Mouse (Mus musculus): ENCODE results near the gene Arrb2. TPM values are rescaled to one million over a fixed set of nuclear protein-coding genes. Genes with fewer than 3 reads are reported as not detected.

The Arrb2 gene
- polyA plus RNA-seq, 1 experiment from 2014 or later = 21.4 TPM

GRCm38 (mm10) chr11:70435476-70435875 lies 3.0 kb downstream of the Arrb2 start:
- Histone ChIP-seq H3K27me3 (ENCODE audit: control insufficient read depth, insufficient read depth, low read length) (no peaks in the 10 kb centered on the region), H3K4me1 (ENCODE audit: control insufficient read depth, insufficient read depth, low read length) (peaks cover 5% of the 10 kb centered on the region; the same call in 1 of the 2 replicates), H3K4me2 (ENCODE audit: low read depth, low read length) (no peak overlapping the region), H3K9ac (replicated peaks; ENCODE audit: low read length) (no peak overlapping the region), H3K36me3 (replicated peaks; ENCODE audit: control insufficient read depth, insufficient read depth, low read depth, low read length) (no peaks in the 10 kb centered on the region), H3K27ac (replicated peaks; ENCODE audit: low read depth, low read length) (no peak overlapping the region), H3K9me3 (replicated peaks; ENCODE audit: control insufficient read depth, low read length) (no peaks in the 10 kb centered on the region), H3K4me3 (ENCODE audit: low read depth, low read length) (no peak overlapping the region)
- 77% methylated on average over 5 of the region's 5 CpGs for WGBS
- no peak for DNase-seq (ENCODE audit: low spot score)
- ATAC-seq (replicated peaks; ENCODE audit: insufficient number of reproducible peaks, low FRiP score, low TSS enrichment, low read depth) = no peak

- Histone ChIP-seq H3K4me2 (ENCODE audit: low read depth, low read length) (no peak overlapping the region), H3K36me3 (replicated peaks; ENCODE audit: control insufficient read depth, insufficient read depth, low read depth, low read length) (no peaks in the 10 kb centered on the region), H3K9ac (replicated peaks; ENCODE audit: low read length) (no peak overlapping the region), H3K4me1 (ENCODE audit: control insufficient read depth, insufficient read depth, low read length) (peaks cover 5% of the 10 kb centered on the region; the same call in 1 of the 2 replicates), H3K9me3 (replicated peaks; ENCODE audit: control insufficient read depth, low read length) (no peaks in the 10 kb centered on the region), H3K4me3 (ENCODE audit: low read depth, low read length) (no peak overlapping the region), H3K27me3 (ENCODE audit: control insufficient read depth, insufficient read depth, low read length) (no peaks in the 10 kb centered on the region), H3K27ac (replicated peaks; ENCODE audit: low read depth, low read length) (no peak overlapping the region)
- ATAC-seq (replicated peaks; ENCODE audit: insufficient number of reproducible peaks, low FRiP score, low TSS enrichment, low read depth) (no peak), DNase-seq (ENCODE audit: low spot score) (no peak)
- WGBS = 88% methylated on average over 6 of the region's 6 CpGs
These were observed 5.0 kb downstream of the Arrb2 start for GRCm38 (mm10) chr11:70437426-70437825.

GRCm38 (mm10) chr11:70438728-70439374 lies 6.4 kb downstream of the Arrb2 start:
- ATAC-seq (replicated peaks; ENCODE audit: insufficient number of reproducible peaks, low FRiP score, low TSS enrichment, low read depth) = no peak
- no peak overlapping the region for H3K4me3 ChIP-seq (ENCODE audit: low read depth, low read length)
- no peaks in the 10 kb centered on the region for H3K9me3 ChIP-seq (replicated peaks; ENCODE audit: control insufficient read depth, low read length)
- H3K27ac ChIP-seq (replicated peaks; ENCODE audit: low read depth, low read length) = no peak overlapping the region
- no peak overlapping the region for H3K9ac ChIP-seq (replicated peaks; ENCODE audit: low read length)
- WGBS = 89% methylated on average over 7 of the region's 7 CpGs
- no peak overlapping the region for H3K4me2 ChIP-seq (ENCODE audit: low read depth, low read length)
- H3K27me3 ChIP-seq (ENCODE audit: control insufficient read depth, insufficient read depth, low read length) = no peaks in the 10 kb centered on the region
- no peaks in the 10 kb centered on the region for H3K36me3 ChIP-seq (replicated peaks; ENCODE audit: control insufficient read depth, insufficient read depth, low read depth, low read length)
- DNase-seq (ENCODE audit: low spot score) = no peak
- no peaks in the 10 kb centered on the region for H3K4me1 ChIP-seq (ENCODE audit: control insufficient read depth, insufficient read depth, low read length)

DNA sequence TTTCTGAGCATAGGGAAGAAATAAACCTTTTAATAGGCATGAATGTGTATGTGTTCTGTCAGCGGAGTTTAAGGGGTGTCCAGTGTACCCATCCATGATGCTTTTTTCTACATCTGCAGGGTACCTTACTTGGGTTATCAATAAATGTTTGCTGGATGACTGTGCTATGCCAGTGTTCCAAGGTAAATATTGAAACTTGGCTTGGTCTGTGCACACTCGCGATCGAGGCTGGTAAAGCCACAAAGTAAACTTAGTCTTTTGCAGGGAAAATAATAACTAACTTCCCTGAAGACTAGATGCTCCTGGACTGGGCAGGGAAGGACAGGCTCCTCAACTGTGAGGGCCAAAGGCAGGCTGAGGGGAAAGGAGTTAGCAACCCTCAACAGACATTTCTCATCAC lies 8.2 kb downstream of the Arrb2 start:
- no peak overlapping the region for H3K9ac ChIP-seq (replicated peaks; ENCODE audit: low read length)
- no peak for ATAC-seq (replicated peaks; ENCODE audit: insufficient number of reproducible peaks, low FRiP score, low TSS enrichment, low read depth)
- no peak overlapping the region for H3K27ac ChIP-seq (replicated peaks; ENCODE audit: low read depth, low read length)
- no peaks in the 10 kb centered on the region for H3K9me3 ChIP-seq (replicated peaks; ENCODE audit: control insufficient read depth, low read length)
- H3K4me3 ChIP-seq (ENCODE audit: low read depth, low read length) = no peak overlapping the region
- no peak overlapping the region for H3K4me2 ChIP-seq (ENCODE audit: low read depth, low read length)
- no peaks in the 10 kb centered on the region for H3K27me3 ChIP-seq (ENCODE audit: control insufficient read depth, insufficient read depth, low read length)
- H3K36me3 ChIP-seq (replicated peaks; ENCODE audit: control insufficient read depth, insufficient read depth, low read depth, low read length) = no peaks in the 10 kb centered on the region
- 93% methylated on average over 4 of the region's 4 CpGs for whole genome bisulfite sequencing
- DNase-seq (ENCODE audit: low spot score) = no peak
- no peaks in the 10 kb centered on the region for H3K4me1 ChIP-seq (ENCODE audit: control insufficient read depth, insufficient read depth, low read length)

DNA sequence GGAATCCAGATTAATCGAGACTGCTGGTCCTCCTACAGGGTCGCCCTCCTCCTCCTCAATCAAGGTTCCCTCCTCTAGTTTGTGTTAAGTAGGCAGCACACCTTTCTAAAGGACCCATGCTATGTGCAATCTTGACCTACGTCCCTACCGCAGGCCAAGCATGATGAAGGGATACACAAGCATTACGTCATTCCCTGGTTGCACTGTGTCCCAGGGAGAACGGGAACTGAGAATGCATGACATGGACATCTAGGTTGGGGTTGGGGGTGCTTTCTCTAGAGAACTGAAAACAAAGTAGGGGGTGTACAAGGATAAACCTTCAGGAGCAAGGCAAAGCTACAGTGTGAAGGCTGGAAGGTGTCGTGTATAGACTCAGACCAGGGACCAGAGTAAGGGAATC lies 9.4 kb downstream of the Arrb2 start:
- Histone ChIP-seq H3K9me3 (replicated peaks; ENCODE audit: control insufficient read depth, low read length) (no peaks in the 10 kb centered on the region), H3K4me3 (ENCODE audit: low read depth, low read length) (no peak overlapping the region), H3K27me3 (ENCODE audit: control insufficient read depth, insufficient read depth, low read length) (no peaks in the 10 kb centered on the region), H3K9ac (replicated peaks; ENCODE audit: low read length) (no peak overlapping the region), H3K27ac (replicated peaks; ENCODE audit: low read depth, low read length) (no peak overlapping the region), H3K4me2 (ENCODE audit: low read depth, low read length) (no peak overlapping the region), H3K36me3 (replicated peaks; ENCODE audit: control insufficient read depth, insufficient read depth, low read depth, low read length) (no peaks in the 10 kb centered on the region), H3K4me1 (ENCODE audit: control insufficient read depth, insufficient read depth, low read length) (no peaks in the 10 kb centered on the region)
- ATAC-seq (replicated peaks; ENCODE audit: insufficient number of reproducible peaks, low FRiP score, low TSS enrichment, low read depth) = no peak
- DNase-seq (ENCODE audit: low spot score) = no peak
- WGBS = 94% methylated on average over 7 of the region's 7 CpGs

- Histone ChIP-seq H3K36me3 (replicated peaks; ENCODE audit: control insufficient read depth, insufficient read depth, low read depth, low read length) (no peaks in the 10 kb centered on the region), H3K9me3 (replicated peaks; ENCODE audit: control insufficient read depth, low read length) (no peaks in the 10 kb centered on the region), H3K4me3 (ENCODE audit: low read depth, low read length) (no peak overlapping the region), H3K9ac (replicated peaks; ENCODE audit: low read length) (no peak overlapping the region), H3K4me2 (ENCODE audit: low read depth, low read length) (no peak overlapping the region), H3K27ac (replicated peaks; ENCODE audit: low read depth, low read length) (no peak overlapping the region), H3K27me3 (ENCODE audit: control insufficient read depth, insufficient read depth, low read length) (no peaks in the 10 kb centered on the region), H3K4me1 (ENCODE audit: control insufficient read depth, insufficient read depth, low read length) (no peaks in the 10 kb centered on the region)
- ATAC-seq (replicated peaks; ENCODE audit: insufficient number of reproducible peaks, low FRiP score, low TSS enrichment, low read depth) = no peak
- 91% methylated on average over 3 of the region's 3 CpGs for WGBS
- DNase-seq (ENCODE audit: low spot score) = no peak
These were observed 11.5 kb downstream of the Arrb2 start for GRCm38 (mm10) chr11:70443964-70444363.

- DNase-seq (ENCODE audit: low spot score) (no peak), ATAC-seq (replicated peaks; ENCODE audit: insufficient number of reproducible peaks, low FRiP score, low TSS enrichment, low read depth) (no peak)
- whole genome bisulfite sequencing = 79% methylated on average over 6 of the region's 6 CpGs
- no peak overlapping the region for H3K4me2 ChIP-seq (ENCODE audit: low read depth, low read length)
- no peak overlapping the region for H3K27ac ChIP-seq (replicated peaks; ENCODE audit: low read depth, low read length)
- no peaks in the 10 kb centered on the region for H3K9me3 ChIP-seq (replicated peaks; ENCODE audit: control insufficient read depth, low read length)
- no peaks in the 10 kb centered on the region for H3K36me3 ChIP-seq (replicated peaks; ENCODE audit: control insufficient read depth, insufficient read depth, low read depth, low read length)
- H3K9ac ChIP-seq (replicated peaks; ENCODE audit: low read length) = no peak overlapping the region
- H3K27me3 ChIP-seq (ENCODE audit: control insufficient read depth, insufficient read depth, low read length) = no peaks in the 10 kb centered on the region
- no peaks in the 10 kb centered on the region for H3K4me1 ChIP-seq (ENCODE audit: control insufficient read depth, insufficient read depth, low read length)
- no peak overlapping the region for H3K4me3 ChIP-seq (ENCODE audit: low read depth, low read length)
These were observed 12.2 kb downstream of the Arrb2 start for GRCm38 (mm10) chr11:70444667-70445066.

DNA sequence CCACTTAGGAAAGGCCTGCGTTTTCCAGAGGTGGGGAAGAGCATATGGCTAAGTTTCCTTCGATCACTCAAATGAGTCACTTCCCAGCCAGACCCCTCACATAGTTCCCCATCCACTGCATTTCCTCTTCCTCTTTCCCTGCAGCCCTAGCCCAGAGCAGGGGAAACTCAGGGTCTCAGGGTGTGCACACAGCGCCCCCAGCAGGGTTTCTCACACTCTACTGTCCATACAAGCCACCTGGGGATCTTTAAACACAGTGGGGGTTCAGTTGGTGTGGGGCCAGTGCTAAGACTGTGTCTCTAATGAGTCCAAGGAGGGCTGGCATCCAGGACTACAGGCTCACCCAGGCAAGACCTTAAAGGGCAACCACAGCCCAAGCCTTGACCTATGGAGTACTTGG lies 14.3 kb downstream of the Arrb2 start:
- no peak overlapping the region for H3K4me2 ChIP-seq (ENCODE audit: low read depth, low read length)

More for the DNA sequence above, 14.3 kb downstream of the Arrb2 start:
- Histone ChIP-seq H3K27ac (replicated peaks; ENCODE audit: low read depth, low read length) (no peak overlapping the region), H3K4me1 (ENCODE audit: control insufficient read depth, insufficient read depth, low read length) (no peaks in the 10 kb centered on the region), H3K9ac (replicated peaks; ENCODE audit: low read length) (no peak overlapping the region), H3K9me3 (replicated peaks; ENCODE audit: control insufficient read depth, low read length) (no peaks in the 10 kb centered on the region), H3K27me3 (ENCODE audit: control insufficient read depth, insufficient read depth, low read length) (no peaks in the 10 kb centered on the region), H3K4me3 (ENCODE audit: low read depth, low read length) (no peak overlapping the region), H3K36me3 (replicated peaks; ENCODE audit: control insufficient read depth, insufficient read depth, low read depth, low read length) (no peaks in the 10 kb centered on the region)
- DNase-seq (ENCODE audit: low spot score) (no peak), ATAC-seq (replicated peaks; ENCODE audit: insufficient number of reproducible peaks, low FRiP score, low TSS enrichment, low read depth) (no peak)
- 48% methylated on average over 3 of the region's 3 CpGs for WGBS

Measured in embryonic facial prominence, embryonic 11.5 days (tissue).